Mouse (Mus musculus): ENCODE data around the gene Coa7. TPM values are rescaled to one million over a fixed set of nuclear protein-coding genes. Genes with fewer than 3 reads are reported as not detected.

The Coa7 gene
- polyA plus RNA-seq, 1 experiment from 2014 or later = 49.0 TPM

GRCm38 (mm10) chr4:108364111-108364476 lies 36.2 kb downstream of the Coa7 start:
- Histone ChIP-seq H3K9me3 (no peaks in the 10 kb centered on the region), H3K4me2 (no peak overlapping the region), H3K27me3 (no peaks in the 10 kb centered on the region), H3K9ac (no peak overlapping the region; the same call in 1 of the 2 replicates), H3K4me3 (replicated peaks) (no peak overlapping the region), H3K4me1 (peaks cover 50% of the 10 kb centered on the region), H3K36me3 (replicated peaks) (no peaks in the 10 kb centered on the region), H3K27ac (peak overlapping the region; percentile 94)
- 21% methylated on average over 5 of the region's 5 CpGs for WGBS
- ATAC-seq (ENCODE audit: low FRiP score) = no peak

- Histone ChIP-seq H3K27me3 (no peaks in the 10 kb centered on the region), H3K9me3 (no peaks in the 10 kb centered on the region), H3K4me3 (replicated peaks) (no peak overlapping the region), H3K4me1 (peaks cover under 1% of the 10 kb centered on the region), H3K36me3 (replicated peaks) (no peaks in the 10 kb centered on the region), H3K9ac (no peak overlapping the region), H3K27ac (no peak overlapping the region), H3K4me2 (no peak overlapping the region)
- WGBS = 41% methylated on average over 5 of the region's 5 CpGs
- ATAC-seq (ENCODE audit: low FRiP score) = no peak
Observed at GRCm38 (mm10) chr4:108369254-108369653, 41.3 kb downstream of the Coa7 start.

- Histone ChIP-seq H3K36me3 (replicated peaks) (no peaks in the 10 kb centered on the region), H3K9me3 (no peaks in the 10 kb centered on the region), H3K4me2 (no peak overlapping the region), H3K4me1 (no peaks in the 10 kb centered on the region), H3K27me3 (no peaks in the 10 kb centered on the region), H3K9ac (no peak overlapping the region), H3K4me3 (replicated peaks) (no peak overlapping the region), H3K27ac (no peak overlapping the region)
- ATAC-seq (ENCODE audit: low FRiP score) = no peak
- 66% methylated on average over 4 of the region's 4 CpGs for WGBS
Observed at GRCm38 (mm10) chr4:108370409-108370808, 42.5 kb downstream of the Coa7 start.

GRCm38 (mm10) chr4:108371421-108371820 lies 43.5 kb downstream of the Coa7 start:
- Histone ChIP-seq H3K27me3 (no peaks in the 10 kb centered on the region), H3K27ac (no peak overlapping the region), H3K9me3 (no peaks in the 10 kb centered on the region), H3K4me2 (no peak overlapping the region), H3K36me3 (replicated peaks) (no peaks in the 10 kb centered on the region), H3K4me3 (replicated peaks) (no peak overlapping the region), H3K4me1 (no peaks in the 10 kb centered on the region), H3K9ac (no peak overlapping the region)
- ATAC-seq (ENCODE audit: low FRiP score) = no peak
- WGBS = 88% methylated on average over 3 of the region's 3 CpGs

- Histone ChIP-seq H3K27me3 (no peaks in the 10 kb centered on the region), H3K4me3 (replicated peaks) (no peak overlapping the region), H3K36me3 (replicated peaks) (no peaks in the 10 kb centered on the region), H3K27ac (no peak overlapping the region), H3K9me3 (no peaks in the 10 kb centered on the region), H3K4me2 (no peak overlapping the region), H3K9ac (no peak overlapping the region), H3K4me1 (no peaks in the 10 kb centered on the region)
- 81% methylated on average over 3 of the region's 3 CpGs for WGBS
- no peak for ATAC-seq (ENCODE audit: low FRiP score)
Observed at GRCm38 (mm10) chr4:108372166-108372565, 44.2 kb downstream of the Coa7 start.

- H3K9me3 ChIP-seq = no peaks in the 10 kb centered on the region
- peaks cover 30% of the 10 kb centered on the region for H3K27me3 ChIP-seq
- H3K36me3 ChIP-seq (replicated peaks) = no peaks in the 10 kb centered on the region
- no peak for ATAC-seq (ENCODE audit: low FRiP score)
- 83% methylated on average over 3 of the region's 3 CpGs for WGBS
- H3K4me3 ChIP-seq (replicated peaks) = no peak overlapping the region
- H3K4me2 ChIP-seq = no peak overlapping the region
- H3K9ac ChIP-seq = no peak overlapping the region
- H3K4me1 ChIP-seq = peaks cover 19% of the 10 kb centered on the region
- H3K27ac ChIP-seq = no peak overlapping the region
Observed at GRCm38 (mm10) chr4:108379476-108379875, 51.5 kb downstream of the Coa7 start.

GRCm38 (mm10) chr4:108380146-108380545 lies 52.2 kb downstream of the Coa7 start:
- WGBS = 16% methylated on average over 1 of the region's 1 CpGs
- no peak for ATAC-seq (ENCODE audit: low FRiP score)
- H3K36me3 ChIP-seq (replicated peaks) = no peaks in the 10 kb centered on the region
- H3K4me2 ChIP-seq = no peak overlapping the region
- H3K27me3 ChIP-seq = peaks cover 32% of the 10 kb centered on the region
- no peak overlapping the region for H3K9ac ChIP-seq
- H3K27ac ChIP-seq = no peak overlapping the region
- H3K4me3 ChIP-seq (replicated peaks) = no peak overlapping the region
- H3K4me1 ChIP-seq = peaks cover 19% of the 10 kb centered on the region
- no peaks in the 10 kb centered on the region for H3K9me3 ChIP-seq

- peak within 1 kb of the TSS; percentile 51 for H3K4me3 ChIP-seq (replicated peaks)
- H3K4me2 ChIP-seq = peak within 1 kb of the TSS; percentile 72
- H3K4me1 ChIP-seq = peaks cover 31% of the 10 kb centered on the region
- H3K9me3 ChIP-seq = no peaks in the 10 kb centered on the region
- H3K27ac ChIP-seq = 0 out of 2 replicates have a peak within 1 kb of the TSS, but pooled peaks have one; percentile 19
- peaks cover 41% of the 10 kb centered on the region for H3K27me3 ChIP-seq
- H3K36me3 ChIP-seq (replicated peaks) = no peaks in the 10 kb centered on the region
- H3K9ac ChIP-seq = peak within 1 kb of the TSS; percentile 72
- 2% methylated on average over 55 of the region's 55 CpGs for WGBS
- ATAC-seq (ENCODE audit: low FRiP score) = peak; percentile 62
Observed at GRCm38 (mm10) chr4:108383183-108383714, 55.3 kb downstream of the Coa7 start, which contains the start of gene Shisal2a. TSS of gene Shisal2a (minus strand) at chr4:108383349.

- H3K27me3 ChIP-seq = peaks cover 41% of the 10 kb centered on the region
Observed at GRCm38 (mm10) chr4:108386087-108386486, 58.1 kb downstream of the Coa7 start.

GRCm38 (mm10) chr4:108387106-108387505 lies 59.2 kb downstream of the Coa7 start:
- ATAC-seq (ENCODE audit: low FRiP score) = 0 out of 2 replicates have a peak, but pooled peaks have one; percentile 28
- H3K36me3 ChIP-seq (replicated peaks) = no peaks in the 10 kb centered on the region
- H3K9me3 ChIP-seq = no peaks in the 10 kb centered on the region
- peak overlapping the region; percentile 53 for H3K4me2 ChIP-seq
- peak overlapping the region; percentile 44; the same call in 1 of the 2 replicates for H3K9ac ChIP-seq
- peak overlapping the region; percentile 75 for H3K27ac ChIP-seq
- peaks cover 26% of the 10 kb centered on the region for H3K4me1 ChIP-seq
- H3K27me3 ChIP-seq = peaks cover 36% of the 10 kb centered on the region
- 42% methylated on average over 4 of the region's 4 CpGs for WGBS
- H3K4me3 ChIP-seq (replicated peaks) = no peak overlapping the region

More at GRCm38 (mm10) chr4:108386087-108386486, 58.1 kb downstream of the Coa7 start:
- no peak overlapping the region for H3K9ac ChIP-seq
- H3K4me2 ChIP-seq = no peak overlapping the region
- H3K4me3 ChIP-seq (replicated peaks) = no peak overlapping the region
- H3K4me1 ChIP-seq = peaks cover 26% of the 10 kb centered on the region
- no peaks in the 10 kb centered on the region for H3K36me3 ChIP-seq (replicated peaks)
- H3K9me3 ChIP-seq = no peaks in the 10 kb centered on the region
- no peak overlapping the region for H3K27ac ChIP-seq
- no peak for ATAC-seq (ENCODE audit: low FRiP score)
- WGBS = 56% methylated on average over 1 of the region's 1 CpGs

- no peaks in the 10 kb centered on the region for H3K9me3 ChIP-seq
- H3K27ac ChIP-seq = peak overlapping the region; percentile 75
- peaks cover 24% of the 10 kb centered on the region for H3K4me1 ChIP-seq
- H3K36me3 ChIP-seq (replicated peaks) = no peaks in the 10 kb centered on the region
- WGBS = 5% methylated on average over 18 of the region's 18 CpGs
- H3K4me3 ChIP-seq (replicated peaks) = peak overlapping the region; percentile 33
- peaks cover 29% of the 10 kb centered on the region for H3K27me3 ChIP-seq
- peak overlapping the region; percentile 53 for H3K4me2 ChIP-seq
- H3K9ac ChIP-seq = peak overlapping the region; percentile 44
- peak; percentile 80 for ATAC-seq (ENCODE audit: low FRiP score)
Observed at GRCm38 (mm10) chr4:108387681-108388253, 59.8 kb downstream of the Coa7 start.

GRCm38 (mm10) chr4:108388741-108389140 lies 60.8 kb downstream of the Coa7 start:
- Histone ChIP-seq H3K4me2 (no peak overlapping the region), H3K4me3 (replicated peaks) (no peak overlapping the region), H3K9me3 (no peaks in the 10 kb centered on the region), H3K27ac (no peak overlapping the region), H3K4me1 (peaks cover 17% of the 10 kb centered on the region), H3K9ac (no peak overlapping the region), H3K27me3 (peaks cover 19% of the 10 kb centered on the region), H3K36me3 (replicated peaks) (no peaks in the 10 kb centered on the region)
- no peak for ATAC-seq (ENCODE audit: low FRiP score)
- WGBS = 57% methylated on average over 3 of the region's 3 CpGs

GRCm38 (mm10) chr4:108391124-108391523 lies 63.2 kb downstream of the Coa7 start:
- ATAC-seq (ENCODE audit: low FRiP score) = no peak
- H3K4me3 ChIP-seq (replicated peaks) = no peak overlapping the region
- H3K27ac ChIP-seq = no peak overlapping the region
- WGBS = 80% methylated on average over 5 of the region's 5 CpGs
- no peaks in the 10 kb centered on the region for H3K9me3 ChIP-seq
- no peak overlapping the region for H3K9ac ChIP-seq
- peaks cover 17% of the 10 kb centered on the region for H3K4me1 ChIP-seq
- H3K36me3 ChIP-seq (replicated peaks) = no peaks in the 10 kb centered on the region
- H3K27me3 ChIP-seq = 0 out of 2 replicates have a peak, but pooled peaks cover under 1% of the 10 kb centered on the region
- no peak overlapping the region for H3K4me2 ChIP-seq
